Mouse (Mus musculus) gastrocnemius, postnatal 4 days (tissue): Measurements from ENCODE around the gene Mphosph10. TPM values are rescaled to one million over a fixed set of nuclear protein-coding genes. Genes with fewer than 3 reads are reported as not detected.

ENCODE experiments used
- DNase-seq, 2 experiments: peaks; one replicate each; pipeline ENCODE4 v3.0.0; 2021 to 2022; ENCODE audit warnings: low spot score in 2 of 2, mixed read lengths in 2 of 2
- long read RNA-seq, 2 experiments: library from polyadenylated mRNA; stranded (forward); transcript quantifications; one replicate each; pipeline ENCODE4 v2.0.0; 2021
- total RNA-seq, 2 experiments: library from RNA; stranded (reverse); gene quantifications; 2 replicates each; pipeline ENCODE4 v1.2.3; 2021

Mphosph10 gene
- total RNA-seq: 10 to 100 TPM; 19.7 to 21.3 TPM
- long read RNA-seq, experiment 1, transcript Mphosph10-201 (11 exons, 2,248 nt): major isoform, 21 of 23 reads
- long read RNA-seq, experiment 1, partial matches to known transcripts: 2 of 23 reads
- long read RNA-seq, experiment 1, other reads (novel, unspliced or antisense): 0 of 23 reads
- long read RNA-seq, experiment 2, transcript Mphosph10-201 (11 exons, 2,248 nt): major isoform, 35 of 38 reads
- long read RNA-seq, experiment 2, partial matches to known transcripts: 1 of 38 reads
- long read RNA-seq, experiment 2, other reads (novel, unspliced or antisense): 1 of 38 reads

GRCm38 (mm10) chr7:64392122-64392818, at the start of gene Mphosph10, which contains the start of gene Mcee:
Gene Mphosph10 (minus strand): TSS chr7:64392268.
Gene Mcee (plus strand): TSS chr7:64392607.
- DNase-seq: peak; percentile 94 to 97

DNA sequence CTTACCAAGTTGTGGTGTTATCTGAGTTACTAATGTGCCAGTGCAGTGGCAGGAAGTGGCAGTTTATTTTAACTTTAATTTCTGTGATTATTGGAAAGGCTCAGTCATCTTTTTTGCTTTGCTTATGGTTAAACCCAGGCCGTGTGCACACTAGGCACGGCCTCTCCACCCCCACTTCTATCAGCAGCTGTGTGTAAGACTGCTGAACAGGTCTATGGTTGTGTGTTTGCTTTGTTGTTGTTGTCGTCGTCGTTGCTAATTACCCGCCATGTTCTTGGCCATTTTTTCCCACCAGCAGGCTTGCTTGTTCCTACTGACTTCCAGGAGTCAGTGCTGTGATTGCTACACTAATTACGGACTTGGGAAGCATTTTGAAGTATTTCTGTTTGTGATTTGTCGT, 48.5 kb upstream of the Mphosph10 start:
- no peak for DNase-seq

DNA sequence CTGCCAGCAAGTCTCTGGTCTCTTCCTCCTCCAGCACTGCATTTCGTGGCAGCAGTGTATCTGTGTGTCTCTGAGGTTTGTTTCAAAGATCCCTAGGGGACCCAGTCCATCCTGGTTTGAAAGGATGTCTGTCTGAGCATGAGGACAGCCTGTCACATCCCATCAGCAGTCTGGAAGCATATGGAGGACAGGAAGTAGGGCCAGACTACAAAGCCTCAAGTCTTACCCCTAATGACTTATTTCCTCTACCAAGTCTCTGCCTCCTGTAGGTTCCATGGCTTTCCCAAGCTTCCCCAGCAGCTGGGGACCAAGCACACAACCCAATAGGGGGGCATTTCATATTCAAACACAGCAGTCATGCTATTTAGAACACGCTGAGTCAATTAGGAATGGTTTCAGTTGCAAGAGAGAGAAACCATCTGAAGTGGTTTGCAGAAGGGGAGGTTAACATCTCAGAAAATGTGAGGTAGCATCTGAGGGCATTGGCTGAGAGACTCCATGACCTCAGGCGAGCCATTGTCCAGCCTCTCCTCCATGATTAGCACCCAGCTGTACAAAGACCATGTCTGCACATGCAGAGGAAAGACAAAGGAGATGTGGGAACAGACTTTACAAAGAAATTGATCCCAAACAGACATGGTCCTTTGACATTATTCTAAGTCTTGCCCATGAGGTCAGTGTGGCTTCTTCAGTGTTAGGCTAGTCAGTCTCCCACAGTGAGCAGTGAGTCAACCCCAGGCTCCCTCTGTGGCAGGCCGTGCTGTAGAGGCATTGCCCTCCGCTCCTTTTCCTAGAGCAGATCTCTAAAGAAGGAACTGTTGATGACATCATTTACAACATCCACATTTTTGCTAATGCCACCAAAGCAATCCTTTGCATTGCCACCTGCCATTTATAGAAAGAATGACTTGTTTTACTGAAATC, 47.8 kb upstream of the Mphosph10 start:
- DNase-seq: no peak

GRCm38 (mm10) chr7:64424861-64425260, 32.8 kb upstream of the Mphosph10 start:
- no peak for DNase-seq

GRCm38 (mm10) chr7:64403989-64404388, 11.9 kb upstream of the Mphosph10 start:
- DNase-seq: no peak

DNA sequence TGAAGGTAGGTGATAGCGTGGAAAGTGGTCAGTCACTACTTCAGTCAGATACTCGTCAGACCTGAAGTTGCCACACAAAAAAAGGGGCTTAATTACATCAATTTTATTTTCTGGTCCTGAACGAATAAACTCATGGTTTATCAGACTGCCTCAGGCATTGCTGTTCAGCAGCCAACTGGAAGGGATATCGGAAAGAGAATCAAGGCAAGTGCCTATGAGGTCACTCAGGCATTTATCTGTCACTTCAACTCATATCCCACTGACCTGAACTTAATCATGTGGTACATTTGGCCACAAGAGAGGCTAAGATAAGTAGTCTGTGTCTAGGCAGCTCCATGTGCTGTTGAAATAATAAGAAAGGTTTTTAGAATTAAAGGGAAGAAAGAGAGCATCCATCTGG, 10.4 kb upstream of the Mphosph10 start:
- DNase-seq: no peak

- no peak for DNase-seq
Observed at GRCm38 (mm10) chr7:64400725-64401124, 8.7 kb upstream of the Mphosph10 start.

DNA sequence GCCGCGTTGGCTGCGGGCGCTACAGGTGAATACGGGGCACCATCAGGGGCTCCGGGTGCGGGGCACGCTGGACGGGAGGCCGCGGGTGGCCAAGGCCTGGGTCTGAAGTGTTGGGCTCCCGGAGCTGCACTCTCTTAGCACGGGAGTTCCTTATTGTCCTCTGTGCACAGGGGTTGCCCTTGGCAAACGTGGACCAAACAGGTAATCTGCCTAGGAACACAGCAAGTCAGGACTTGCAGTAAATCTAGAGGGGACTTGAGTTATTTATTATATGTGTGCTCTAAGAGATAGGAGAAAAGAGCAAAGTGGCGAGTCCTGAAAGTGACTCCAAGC, 717 bp upstream of the Mphosph10 start:
- DNase-seq: no peak

DNA sequence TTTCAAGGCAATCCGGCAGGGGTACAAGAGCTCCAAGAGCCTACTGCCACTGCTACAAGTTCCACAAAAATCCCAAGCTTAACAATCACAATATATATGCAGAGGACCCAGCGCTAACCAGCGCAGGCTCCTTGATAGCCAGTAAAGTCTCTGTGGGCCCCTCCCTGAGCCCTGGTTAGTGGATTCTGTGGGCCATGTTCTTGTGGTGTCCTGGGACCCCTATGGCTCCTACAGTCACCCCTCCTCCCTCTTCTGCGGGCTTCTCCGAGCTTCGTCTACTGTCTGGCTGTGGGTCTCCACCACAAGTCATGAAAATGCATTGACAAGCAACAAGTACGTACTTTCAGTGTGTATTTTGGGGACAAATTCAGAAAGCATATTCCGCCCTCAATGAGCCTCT, 589 bp downstream of the Mphosph10 start:
- no peak for DNase-seq

GRCm38 (mm10) chr7:64373830-64374562, 18.1 kb downstream of the Mphosph10 start, which contains the start of gene Fan1:
Gene Fan1 (minus strand): TSS chr7:64374095.
- peak; percentile 66 to 82 for DNase-seq

DNA sequence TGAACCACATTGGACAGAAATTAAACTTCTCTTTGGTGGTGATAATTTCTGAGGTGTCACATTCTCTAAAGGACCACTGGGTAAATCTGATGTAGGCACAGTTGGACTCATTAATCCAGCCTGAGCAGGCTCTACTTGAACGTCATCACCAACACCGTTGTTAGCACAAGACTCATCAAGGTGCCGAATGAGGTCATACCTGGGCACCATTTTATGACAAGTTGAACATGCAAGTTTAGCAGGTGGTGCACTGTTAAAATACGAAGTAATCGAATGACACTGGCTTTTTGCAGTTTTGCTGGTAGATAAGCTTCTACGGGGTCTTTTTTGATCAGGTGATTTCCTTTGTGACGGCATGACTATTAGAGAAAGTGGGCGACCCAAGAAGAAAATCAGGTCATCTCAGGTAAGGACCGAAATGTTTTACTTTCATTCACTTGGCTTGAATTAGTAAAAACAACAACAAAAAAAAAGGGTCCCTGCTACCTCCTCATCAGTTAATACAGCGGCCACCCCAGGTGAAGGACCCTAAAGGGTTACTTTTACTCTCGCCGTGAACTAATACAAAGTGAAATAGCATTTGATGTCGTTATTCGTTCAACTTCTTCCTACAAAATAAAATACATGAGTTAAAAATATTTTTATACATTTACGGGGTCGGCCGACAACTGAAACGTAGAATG, 18.8 kb downstream of the Mphosph10 start:
- no peak for DNase-seq

DNA sequence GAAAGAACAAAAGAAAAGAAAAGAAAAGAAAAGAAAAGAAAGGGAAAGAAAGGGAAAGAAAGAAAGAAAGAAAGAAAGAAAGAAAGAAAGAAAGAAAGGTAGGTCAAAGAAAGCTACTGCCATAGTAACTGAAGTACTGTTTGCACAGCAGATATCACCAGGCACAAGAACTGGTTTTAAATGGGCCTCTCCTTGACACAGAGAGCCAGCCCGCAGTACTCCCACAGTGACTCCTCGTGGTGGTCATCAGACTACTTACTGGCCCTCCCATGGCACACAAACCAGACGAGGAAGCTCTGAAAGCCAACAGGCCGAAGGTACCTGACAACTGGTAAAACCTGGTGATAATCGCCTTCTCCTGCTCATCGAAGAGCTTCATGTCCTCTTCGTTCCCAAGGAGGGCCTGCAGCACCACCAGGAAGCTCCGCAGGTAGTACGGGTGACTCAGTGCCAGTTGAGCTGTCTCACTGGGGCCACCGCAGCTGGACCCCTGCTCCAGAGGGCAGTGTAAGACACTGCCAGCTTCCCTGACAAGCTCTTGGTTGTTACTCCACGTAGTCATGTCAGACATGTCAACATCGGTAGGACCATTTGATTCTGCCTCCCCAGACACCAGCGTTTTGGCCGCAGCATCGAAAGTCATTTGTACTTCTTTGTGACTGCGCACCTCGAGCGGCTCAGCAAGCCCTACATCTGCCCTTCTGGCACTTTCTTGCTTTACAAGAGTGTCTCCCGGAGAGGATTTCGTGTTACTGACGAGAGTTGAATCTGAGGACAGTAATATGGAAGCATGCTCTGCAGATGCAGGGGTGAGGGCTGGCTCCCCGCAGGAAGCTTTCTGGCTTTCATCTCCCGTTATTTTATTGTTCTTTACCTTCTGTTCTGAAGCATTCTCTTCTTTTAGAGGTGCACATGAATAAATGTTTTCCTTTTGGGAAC, 19.9 kb downstream of the Mphosph10 start:
- DNase-seq: no peak

- DNase-seq: no peak
Observed at GRCm38 (mm10) chr7:64369841-64370240, 22.2 kb downstream of the Mphosph10 start.

DNA sequence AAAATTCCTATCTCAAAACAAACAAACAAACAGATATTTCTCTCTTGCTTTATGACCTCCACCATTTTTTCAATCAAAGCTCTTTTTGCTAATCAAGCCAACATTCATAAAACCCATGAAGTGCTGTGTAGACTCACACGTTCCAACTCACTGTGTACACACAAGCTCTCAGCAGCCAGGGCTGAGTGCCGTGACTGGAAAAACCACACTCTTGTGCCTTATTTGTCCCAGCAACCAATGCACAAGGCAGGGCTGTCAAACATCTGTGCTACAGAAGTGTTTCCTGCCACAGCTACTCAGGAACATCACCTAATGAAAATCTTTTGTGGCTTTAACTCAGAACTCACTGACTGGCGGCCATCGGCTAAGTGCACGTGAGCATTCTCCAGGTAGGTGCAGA, 26.2 kb downstream of the Mphosph10 start:
- DNase-seq: no peak

- DNase-seq: no peak
Observed at GRCm38 (mm10) chr7:64360586-64360945, 31.5 kb downstream of the Mphosph10 start.

- DNase-seq: no peak
Observed at GRCm38 (mm10) chr7:64359943-64360585, 32.0 kb downstream of the Mphosph10 start.

DNA sequence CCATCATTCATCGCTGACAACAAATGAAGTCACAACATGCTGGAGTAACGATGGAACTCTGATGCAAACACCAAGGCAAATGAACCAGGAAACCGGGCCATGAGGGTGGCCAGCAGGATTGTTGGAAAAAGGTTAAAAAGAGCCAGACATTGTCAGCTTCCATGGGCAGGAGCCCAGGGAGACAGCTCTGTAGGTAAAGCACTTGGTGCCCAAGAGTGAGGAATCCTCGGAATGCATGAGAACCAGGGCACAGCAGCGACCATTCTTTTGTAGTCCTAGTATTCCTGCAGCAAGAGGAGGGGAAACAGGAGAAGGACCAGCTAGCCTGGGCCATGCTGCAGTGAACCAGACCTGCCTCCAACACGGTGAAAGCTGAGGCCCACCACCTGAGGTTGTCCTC, 33.4 kb downstream of the Mphosph10 start:
- no peak for DNase-seq

DNA sequence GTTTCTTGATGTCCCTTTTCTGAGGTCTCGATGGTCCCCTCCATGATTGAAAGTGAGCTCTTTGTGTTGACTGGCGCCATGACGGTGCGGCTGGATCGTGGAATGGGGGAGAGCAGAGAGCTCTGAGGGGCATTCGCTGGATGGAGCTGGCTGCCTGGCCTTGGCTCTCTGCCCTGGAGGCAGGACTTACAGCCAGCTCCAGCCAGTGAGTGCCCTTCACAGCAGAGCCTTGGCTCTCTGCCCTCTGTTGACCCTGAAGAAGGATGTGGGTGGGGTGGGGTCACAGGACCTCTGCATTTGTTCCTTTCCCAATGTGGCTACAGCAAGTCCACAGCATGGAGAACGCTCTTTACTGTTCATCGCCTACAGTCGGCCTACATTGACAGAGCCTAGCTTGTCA, 34.7 kb downstream of the Mphosph10 start:
- no peak for DNase-seq

GRCm38 (mm10) chr7:64356661-64357060, 35.4 kb downstream of the Mphosph10 start:
- no peak for DNase-seq
